Mouse (Mus musculus) kidney, postnatal 14 days (tissue): ENCODE measurements at regions not wholly inside any gene's neighbourhood (a gene's known extent, or its start where the extent isn't known, plus 50 kb on each side); places are given as distances from the start of the nearest gene placed in this dataset.
A peak's percentile ranks its signal among the peaks of the same experiment; 100 is the strongest.

Experiments used
- DNase-seq: peaks from one replicate; pipeline ENCODE4 v3.0.0; 2022; ENCODE audit warnings: mixed read lengths

GRCm38 (mm10) chr10:111831105-111831504 lies 141.4 kb upstream of the Krr1 start:
- DNase-seq: no peak

GRCm38 (mm10) chr10:111833611-111834010 lies 138.9 kb upstream of the Krr1 start:
- no peak for DNase-seq

GRCm38 (mm10) chr10:111834280-111834679 lies 138.2 kb upstream of the Krr1 start:
- peak; percentile 9 for DNase-seq

GRCm38 (mm10) chr10:111834925-111835823 lies 137.3 kb upstream of the Krr1 start:
- DNase-seq: peak; percentile 35

GRCm38 (mm10) chr10:111836191-111836590 lies 136.3 kb upstream of the Krr1 start:
- no peak for DNase-seq

- DNase-seq: no peak
Measured at GRCm38 (mm10) chr10:111836802-111837201, 135.7 kb upstream of the Krr1 start.

GRCm38 (mm10) chr10:111842321-111842775 lies 130.1 kb upstream of the Krr1 start:
- no peak for DNase-seq

GRCm38 (mm10) chr10:111842896-111843295 lies 129.6 kb upstream of the Krr1 start:
- DNase-seq: no peak

- DNase-seq: no peak
Measured at GRCm38 (mm10) chr10:111843301-111843700, 129.2 kb upstream of the Krr1 start.

- no peak for DNase-seq
Measured at GRCm38 (mm10) chr10:111844144-111844543, 128.3 kb upstream of the Krr1 start.

- no peak for DNase-seq
Measured at GRCm38 (mm10) chr10:111845946-111846345, 126.5 kb upstream of the Krr1 start.

- DNase-seq: no peak
Measured at GRCm38 (mm10) chr10:111854254-111854653, 118.2 kb upstream of the Krr1 start.

- no peak for DNase-seq
Measured at GRCm38 (mm10) chr10:111855496-111855895, 117.0 kb upstream of the Krr1 start.

- no peak for DNase-seq
Measured at GRCm38 (mm10) chr10:111858403-111858802, 114.1 kb upstream of the Krr1 start.

- DNase-seq: no peak
Measured at GRCm38 (mm10) chr10:111865286-111865830, 107.1 kb upstream of the Krr1 start.

GRCm38 (mm10) chr10:111867102-111867501 lies 105.4 kb upstream of the Krr1 start:
- no peak for DNase-seq

GRCm38 (mm10) chr10:111867538-111867937 lies 104.9 kb upstream of the Krr1 start:
- no peak for DNase-seq

GRCm38 (mm10) chr10:111880354-111880753 lies 92.1 kb upstream of the Krr1 start:
- DNase-seq: no peak

- DNase-seq: peak; percentile 15
Measured at GRCm38 (mm10) chr10:111881339-111882211, 90.9 kb upstream of the Krr1 start.

- no peak for DNase-seq
Measured at GRCm38 (mm10) chr10:111882521-111882920, 89.9 kb upstream of the Krr1 start.

GRCm38 (mm10) chr10:111884701-111885100 lies 87.8 kb upstream of the Krr1 start:
- no peak for DNase-seq

- DNase-seq: no peak
Measured at GRCm38 (mm10) chr10:111889111-111889510, 83.4 kb upstream of the Krr1 start.

GRCm38 (mm10) chr10:111893489-111893888 lies 79.0 kb upstream of the Krr1 start:
- DNase-seq: peak; percentile 12
